8 mouse cellular contexts compared by ENCODE assay signal in the genomic region with DNA sequence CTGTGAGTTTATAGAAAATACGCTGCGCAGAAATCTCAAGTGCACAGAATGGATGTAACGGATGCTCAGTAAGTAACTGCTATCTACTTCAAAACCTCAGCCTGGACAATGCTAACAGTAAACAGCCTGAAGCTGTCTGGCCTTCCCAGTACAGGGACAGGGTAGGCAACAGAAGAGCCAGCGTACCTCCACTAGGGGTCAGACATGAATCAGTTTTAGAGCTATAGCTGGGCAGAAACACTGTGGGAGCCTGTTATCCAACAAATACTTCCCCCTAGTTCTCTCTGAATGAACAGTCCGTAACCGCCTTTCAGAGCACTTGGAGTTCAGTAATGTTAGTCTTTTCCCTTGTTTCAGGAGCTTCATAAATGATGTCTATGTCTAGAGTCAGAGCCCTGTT.
DNase-seq lines count a peak whose midpoint lies in the region; ATAC-seq and TF ChIP-seq lines count a peak whose summit lies in the region.

No protein-coding gene starts in this region.

- no peaks in the 10 kb centered on the region for H3K36me3 ChIP-seq in ES-Bruce4 (ENCODE audit: control insufficient read depth, insufficient read depth, low read length, poor library complexity, severe bottlenecking)
- H3K36me3 ChIP-seq in forebrain, embryonic 13.5 days (ENCODE audit: poor library complexity, severe bottlenecking) = no peaks in the 10 kb centered on the region
- no peaks in the 10 kb centered on the region; the same call in 1 of the 2 replicates for H3K36me3 ChIP-seq in liver, embryonic 16.5 days (ENCODE audit: control insufficient read depth, insufficient read depth)
- no peaks in the 10 kb centered on the region for H3K36me3 ChIP-seq in neural tube, embryonic 13.5 days
- H3K36me3 ChIP-seq in testis, adult 2 months (ENCODE audit: control insufficient read depth, insufficient read depth, low read length) = no peaks in the 10 kb centered on the region

- H3K4me1 ChIP-seq in ES-Bruce4 (ENCODE audit: control insufficient read depth, insufficient read depth, low read length) = peaks cover 2% of the 10 kb centered on the region
- H3K4me1 ChIP-seq in forebrain, embryonic 13.5 days = peaks cover 23% of the 10 kb centered on the region
- peaks cover 2% of the 10 kb centered on the region; the same call in 1 of the 2 replicates for H3K4me1 ChIP-seq in liver, embryonic 16.5 days (ENCODE audit: control insufficient read depth, low read depth, low read length)
- H3K4me1 ChIP-seq in neural tube, embryonic 13.5 days (replicated peaks) = peaks cover 22% of the 10 kb centered on the region
- H3K4me1 ChIP-seq in testis, adult 2 months (ENCODE audit: control insufficient read depth, insufficient read depth, low read length) = no peaks in the 10 kb centered on the region; the same call in 1 of the 2 replicates

- no peak overlapping the region for H3K27ac ChIP-seq in ES-Bruce4 (ENCODE audit: insufficient read depth, low read length)
- 0 out of 2 replicates have a peak overlapping the region, but pooled peaks have one; percentile 1 for H3K27ac ChIP-seq in forebrain, embryonic 13.5 days
- H3K27ac ChIP-seq in liver, embryonic 16.5 days (ENCODE audit: low read length) = no peak overlapping the region
- 0 out of 2 replicates have a peak overlapping the region, but pooled peaks have one; percentile 33 for H3K27ac ChIP-seq in neural tube, embryonic 13.5 days (replicated peaks)
- no peak overlapping the region for H3K27ac ChIP-seq in testis, adult 2 months (ENCODE audit: control insufficient read depth, insufficient read depth, low read depth, low read length)

- 35% methylated on average over 6 of the region's 6 CpGs for WGBS in forebrain, embryonic 13.5 days
- 35% methylated on average over 6 of the region's 6 CpGs for WGBS in liver, embryonic 16.5 days (ENCODE audit: insufficient replicate concordance)
- 38% methylated on average over 6 of the region's 6 CpGs for WGBS in neural tube, embryonic 13.5 days

- no peak overlapping the region for H3K9ac ChIP-seq in ES-Bruce4 (ENCODE audit: low read depth, poor library complexity, severe bottlenecking)
- no peak overlapping the region for H3K9ac ChIP-seq in forebrain, embryonic 13.5 days
- H3K9ac ChIP-seq in liver, embryonic 16.5 days (ENCODE audit: low read depth, low read length) = no peak overlapping the region
- H3K9ac ChIP-seq in neural tube, embryonic 13.5 days = no peak overlapping the region

- intact Hi-C loops in heart, postnatal 10 days (cut with DNase I) = loop anchor here (1.0 to 5.0 kb wide), 4 partner anchors 68 to 363 kb away; no protein-coding TSS in a partner anchor

- no peaks in the 10 kb centered on the region for H3K9me3 ChIP-seq in ES-Bruce4 (replicated peaks; ENCODE audit: control insufficient read depth, insufficient read depth, low read length, poor library complexity, severe bottlenecking)
- no peaks in the 10 kb centered on the region for H3K9me3 ChIP-seq in forebrain, embryonic 13.5 days (replicated peaks)
- no peaks in the 10 kb centered on the region for H3K9me3 ChIP-seq in liver, embryonic 16.5 days (replicated peaks; ENCODE audit: control insufficient read depth, low read length)
- no peaks in the 10 kb centered on the region for H3K9me3 ChIP-seq in neural tube, embryonic 13.5 days

- TF ChIP-seq POLR2A in ES-Bruce4 (IDR thresholded peaks at IDR 0.05; ENCODE audit: insufficient read depth, low read length) = no peak
- no peak for TF ChIP-seq POLR2A in testis, adult 2 months (IDR thresholded peaks at IDR 0.05; ENCODE audit: control insufficient read depth, low read depth, low read length)

- no peak overlapping the region for H3K4me2 ChIP-seq in forebrain, embryonic 13.5 days
- H3K4me2 ChIP-seq in liver, embryonic 16.5 days (ENCODE audit: low read depth, low read length) = peak overlapping the region; percentile 31
- H3K4me2 ChIP-seq in neural tube, embryonic 13.5 days = 0 out of 2 replicates have a peak overlapping the region, but pooled peaks have one; percentile 11

- H3K4me3 ChIP-seq in ES-Bruce4 (ENCODE audit: low read depth, low read length) = no peak overlapping the region
- no peak overlapping the region for H3K4me3 ChIP-seq in forebrain, embryonic 13.5 days
- no peak overlapping the region for H3K4me3 ChIP-seq in liver, embryonic 16.5 days (ENCODE audit: low read depth, low read length)
- H3K4me3 ChIP-seq in neural tube, embryonic 13.5 days = no peak overlapping the region
- no peak overlapping the region for H3K4me3 ChIP-seq in testis, adult 2 months (ENCODE audit: control insufficient read depth, low read depth, low read length)

- ATAC-seq in forebrain, embryonic 13.5 days = peak; percentile 95
- peak; percentile 86 for ATAC-seq in liver, embryonic 16.5 days (ENCODE audit: low read depth)
- peak; percentile 92 for ATAC-seq in neural tube, embryonic 13.5 days (ENCODE audit: low read depth)

- peak; percentile 69 for TF ChIP-seq CTCF in ES-Bruce4 (IDR thresholded peaks at IDR 0.05; ENCODE audit: low read depth, low read length)
- peak; percentile 46; the same call in 1 of the 2 replicates for TF ChIP-seq CTCF in testis, adult 2 months (IDR thresholded peaks at IDR 0.05; ENCODE audit: control insufficient read depth, insufficient read depth, insufficient replicate concordance, low read depth, low read length)

- H3K27me3 ChIP-seq in ES-Bruce4 (ENCODE audit: control insufficient read depth, insufficient read depth, low read length, poor library complexity, severe bottlenecking) = no peaks in the 10 kb centered on the region
- H3K27me3 ChIP-seq in forebrain, embryonic 13.5 days = no peaks in the 10 kb centered on the region
- no peaks in the 10 kb centered on the region for H3K27me3 ChIP-seq in liver, embryonic 16.5 days (ENCODE audit: control insufficient read depth, insufficient read depth, low read depth, low read length)
- H3K27me3 ChIP-seq in neural tube, embryonic 13.5 days = no peaks in the 10 kb centered on the region
- H3K27me3 ChIP-seq in testis, adult 2 months (ENCODE audit: control insufficient read depth, insufficient read depth, low read length) = no peaks in the 10 kb centered on the region

- TF ChIP-seq EP300 in ES-Bruce4 (IDR thresholded peaks at IDR 0.05; ENCODE audit: insufficient read depth, low read depth, low read length) = no peak

- DNase-seq in c-Kit-positive CD71-positive TER-119-positive erythroid progenitor cells, embryonic 14.5 days (ENCODE audit: low spot score) = peak; percentile 58
- peak; percentile 89 to 90 for DNase-seq in heart, postnatal 10 days
- peak; percentile 74 to 82 for DNase-seq in kidney, postnatal 4 days

Comparison
In these comparisons a context has a peak if more than half of its experiments do, and no peak if none do; other contexts are left out.
1. H3K27ac ChIP-seq: peak in forebrain, embryonic 13.5 days (single experiment) and neural tube, embryonic 13.5 days (single experiment); none in ES-Bruce4 (single experiment), liver, embryonic 16.5 days (single experiment) and testis, adult 2 months (single experiment).
2. Peak in every context shown above with its lines, with median percentiles within 50 percentile points of each other: DNase-seq and ATAC-seq.